Mouse (Mus musculus) kidney, adult 11 months (tissue): Measurements from ENCODE around the gene Cd276.
A peak's percentile ranks its signal among the peaks of the same experiment; 100 is the strongest.
"Not testable (repeated sequence)": the region's sequence is repeated elsewhere in the genome, so short reads cannot be mapped to it uniquely, and the experiment has no call there.

Source experiments
- DNase-seq: peaks from one replicate; pipeline ENCODE4 v3.0.0; 2022

Cd276 gene

DNA sequence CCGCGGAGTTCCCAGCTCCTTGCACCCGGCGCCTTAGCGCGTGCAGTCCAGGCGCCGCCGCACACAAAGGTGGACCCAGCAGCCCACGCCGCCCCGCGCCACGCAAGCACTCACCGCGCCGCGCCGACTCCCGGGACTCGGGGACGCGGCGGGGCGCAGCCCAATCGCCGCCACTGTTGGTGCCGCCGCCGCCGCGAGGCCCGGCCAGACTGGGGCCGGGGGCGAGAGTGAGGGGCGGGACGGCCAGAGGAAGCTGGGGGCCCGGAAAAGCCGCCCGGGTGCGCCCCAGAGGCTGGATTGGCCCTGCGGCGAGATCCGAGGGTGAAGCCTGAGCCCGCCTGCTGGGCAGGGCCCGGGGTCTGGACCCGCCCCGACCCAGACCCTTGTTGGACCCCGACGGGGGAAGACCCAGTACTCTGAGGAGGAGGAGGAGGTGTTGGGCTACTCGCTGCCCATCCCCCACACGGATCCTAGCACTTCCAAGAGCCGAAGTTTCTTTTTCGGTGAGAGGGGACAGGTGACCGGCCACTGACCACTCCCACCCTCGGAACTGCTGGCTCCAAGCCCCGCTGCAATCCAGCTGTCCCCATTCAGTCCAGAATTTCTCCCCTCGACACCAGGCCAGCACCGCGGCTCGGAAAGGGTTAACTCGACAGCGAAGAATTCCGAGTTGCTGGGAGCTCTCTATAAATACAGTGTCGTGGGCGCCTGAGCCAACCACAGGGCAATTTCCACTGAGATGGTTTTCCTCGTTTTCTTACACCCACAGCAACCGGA, at the start of gene Cd276:
TSS of gene Cd276 (minus strand) at position 530 of the 777 bp plus-strand sequence.
- no peak for DNase-seq

DNA sequence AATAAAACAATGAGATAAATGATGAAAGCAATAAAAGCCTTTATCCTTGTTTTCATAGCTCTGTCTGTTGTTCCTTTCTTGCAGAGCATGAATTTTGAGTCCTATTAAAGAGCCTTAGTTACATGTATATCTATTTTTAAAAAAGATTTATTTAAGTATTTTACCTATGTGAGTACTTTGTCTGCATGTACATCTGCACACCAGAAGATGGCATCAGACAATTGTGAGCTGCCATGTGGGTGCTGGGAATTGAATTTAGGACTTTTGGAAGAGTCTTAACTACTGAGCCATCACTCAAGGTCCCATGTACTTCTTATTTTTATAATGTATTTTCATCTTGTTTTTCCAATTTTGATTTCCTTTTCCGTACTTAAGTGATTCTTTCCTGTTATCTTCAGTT, 40.1 kb upstream of the Cd276 start:
- no peak for DNase-seq

DNA sequence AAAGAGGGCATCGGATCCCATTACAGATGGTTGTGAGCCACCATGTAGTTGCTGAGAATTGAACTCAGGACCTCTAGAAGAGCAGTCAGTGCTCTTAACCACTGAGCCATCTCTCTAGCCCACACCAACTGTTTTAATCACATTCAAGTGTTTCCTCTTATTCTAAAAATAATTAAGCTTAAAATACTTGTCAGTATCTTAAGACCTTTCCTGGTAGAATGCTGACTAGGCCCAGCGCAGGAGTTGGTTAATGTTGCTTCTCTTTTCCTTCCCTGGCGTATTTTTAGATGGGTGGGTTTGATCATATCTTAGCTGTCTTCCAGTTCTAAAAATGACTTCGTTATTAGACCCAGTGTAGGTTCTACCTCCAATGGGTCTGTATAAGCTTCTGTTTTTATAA, 33.4 kb upstream of the Cd276 start:
- no peak for DNase-seq

DNA sequence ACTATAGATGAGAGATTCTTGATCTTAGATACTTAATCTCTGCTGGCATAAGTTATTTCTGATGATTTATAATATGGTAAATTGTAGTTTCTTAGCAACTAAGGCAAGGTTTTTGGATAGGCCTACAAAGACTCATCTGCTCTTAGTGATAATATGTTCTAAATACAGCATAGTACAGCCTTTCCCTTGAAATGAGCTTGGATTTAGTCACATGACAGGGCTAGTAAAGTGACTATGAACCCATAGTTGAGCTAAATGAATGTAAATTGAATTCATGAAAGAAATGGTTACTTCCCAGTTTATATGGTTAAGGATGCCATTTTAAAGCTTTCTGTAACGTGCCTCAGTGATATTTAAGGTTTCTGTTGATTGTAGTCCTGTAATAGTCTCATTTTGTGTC, 29.1 kb upstream of the Cd276 start:
- DNase-seq, result no peak

DNA sequence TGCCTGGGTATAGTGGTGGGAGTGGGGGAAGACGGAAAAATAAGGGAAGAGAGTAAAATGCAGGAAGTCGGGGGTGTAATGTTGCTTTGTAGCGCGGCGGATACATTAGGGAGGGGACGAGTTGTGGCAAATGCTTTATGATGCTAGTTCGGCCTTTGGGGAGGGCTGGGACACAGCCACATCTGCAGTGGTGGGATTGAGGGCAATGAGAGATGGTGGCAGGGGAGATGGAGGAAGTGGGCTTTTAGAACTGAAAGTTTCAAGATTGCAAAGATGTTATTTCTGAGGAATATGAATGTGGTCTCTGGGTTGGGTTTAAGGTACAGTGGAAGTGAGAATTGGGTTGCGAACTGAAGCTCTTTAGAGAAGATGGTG, 28.0 kb upstream of the Cd276 start:
- DNase-seq, result no peak

DNA sequence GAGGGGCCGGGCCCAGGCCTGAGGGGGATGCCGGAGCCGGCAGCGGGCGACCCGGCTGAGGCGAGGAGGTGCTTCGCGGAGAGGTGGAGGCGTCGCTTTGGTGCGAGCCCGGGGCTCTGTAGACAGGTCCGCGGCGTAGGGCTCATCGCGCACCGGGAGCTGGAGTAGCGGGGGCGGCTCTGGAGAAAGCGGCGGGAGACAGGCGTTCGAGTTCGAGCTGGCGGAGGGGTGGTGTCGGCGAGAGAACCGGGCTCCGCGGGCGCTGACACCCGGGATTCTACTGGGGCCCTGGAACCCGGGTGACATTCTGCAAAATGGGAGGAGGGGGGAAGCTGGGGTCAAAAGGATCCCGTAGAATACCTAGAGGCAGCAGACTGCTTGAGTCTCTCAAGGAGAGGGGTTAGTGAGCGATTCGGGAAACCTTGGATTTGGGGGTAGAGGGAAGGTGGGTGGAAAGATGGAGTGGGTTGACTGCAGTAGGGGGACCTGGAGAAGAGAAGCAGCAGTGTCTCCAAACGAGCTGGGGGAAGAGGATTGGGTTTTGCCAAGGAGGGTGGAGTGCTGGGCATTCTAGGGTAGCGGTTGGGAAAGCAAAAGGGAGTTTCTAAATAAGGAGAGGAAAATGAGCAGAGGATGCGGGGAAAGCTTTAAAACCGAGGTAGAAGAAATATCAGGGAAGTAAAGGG, 27.5 kb upstream of the Cd276 start:
- no peak for DNase-seq

DNA sequence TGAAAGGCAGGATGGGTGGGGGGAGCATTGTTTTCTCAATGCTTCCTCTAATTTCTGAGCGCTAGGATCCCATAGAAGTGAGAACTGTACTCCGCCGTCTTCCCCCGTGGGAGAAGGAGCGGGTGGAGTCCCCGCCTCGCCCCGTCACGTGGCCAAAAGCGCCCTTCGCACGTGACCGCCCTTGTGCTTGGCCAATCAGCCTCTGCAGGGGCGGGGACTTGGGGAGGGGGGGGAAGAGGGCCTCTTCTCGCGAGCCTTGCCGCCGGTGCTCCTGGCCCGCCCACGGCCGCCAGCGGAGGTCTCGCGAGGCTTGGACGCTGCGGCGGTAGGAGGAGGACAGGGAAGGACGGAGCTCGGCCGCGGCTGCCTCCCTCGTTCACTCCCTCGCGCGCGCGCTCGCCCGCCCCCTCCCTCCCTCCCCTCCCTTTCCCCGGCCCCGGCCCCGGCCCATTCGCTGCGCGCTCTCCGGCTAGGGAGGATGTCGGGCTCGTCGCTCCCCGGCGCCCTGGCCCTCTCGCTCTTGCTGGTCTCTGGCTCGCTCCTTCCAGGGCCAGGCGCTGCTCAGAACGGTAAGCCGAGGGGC, 26.8 kb upstream of the Cd276 start, which contains the start of gene Nptn:
TSS of gene Nptn (plus strand) at position 283 of the 583 bp plus-strand sequence.
- peak; percentile 97 for DNase-seq

DNA sequence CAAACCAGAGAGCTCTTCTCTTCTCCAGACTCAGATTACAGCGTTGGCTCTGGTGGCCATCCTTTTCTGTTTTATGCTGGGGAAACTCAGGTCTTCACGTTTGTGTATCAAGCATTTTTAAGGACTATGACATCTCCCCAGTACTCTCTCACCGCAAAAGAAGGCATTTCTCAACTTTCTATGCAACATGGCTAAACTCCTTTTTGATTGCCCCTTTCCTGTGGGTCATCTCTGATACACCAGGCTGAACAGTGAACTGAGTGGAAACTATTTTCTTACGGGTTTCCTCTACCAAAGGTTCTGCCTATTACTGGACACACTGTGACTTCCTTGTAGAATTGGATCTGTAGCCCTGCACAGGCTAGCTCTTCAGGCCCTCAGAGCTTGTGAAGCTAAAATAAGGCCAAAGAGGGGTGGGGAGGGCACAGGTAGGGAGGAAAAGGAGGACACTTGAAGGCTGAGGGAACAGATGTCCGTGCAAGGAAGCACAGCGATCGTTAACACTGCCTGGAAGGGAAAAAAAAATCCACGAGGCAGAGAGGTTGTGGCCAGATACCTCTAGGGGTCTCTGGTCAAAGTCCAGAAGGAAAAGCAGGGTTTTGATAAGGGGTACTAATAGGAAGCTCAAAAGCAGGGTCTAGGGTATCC, 26.2 kb upstream of the Cd276 start:
- DNase-seq, result no peak

DNA sequence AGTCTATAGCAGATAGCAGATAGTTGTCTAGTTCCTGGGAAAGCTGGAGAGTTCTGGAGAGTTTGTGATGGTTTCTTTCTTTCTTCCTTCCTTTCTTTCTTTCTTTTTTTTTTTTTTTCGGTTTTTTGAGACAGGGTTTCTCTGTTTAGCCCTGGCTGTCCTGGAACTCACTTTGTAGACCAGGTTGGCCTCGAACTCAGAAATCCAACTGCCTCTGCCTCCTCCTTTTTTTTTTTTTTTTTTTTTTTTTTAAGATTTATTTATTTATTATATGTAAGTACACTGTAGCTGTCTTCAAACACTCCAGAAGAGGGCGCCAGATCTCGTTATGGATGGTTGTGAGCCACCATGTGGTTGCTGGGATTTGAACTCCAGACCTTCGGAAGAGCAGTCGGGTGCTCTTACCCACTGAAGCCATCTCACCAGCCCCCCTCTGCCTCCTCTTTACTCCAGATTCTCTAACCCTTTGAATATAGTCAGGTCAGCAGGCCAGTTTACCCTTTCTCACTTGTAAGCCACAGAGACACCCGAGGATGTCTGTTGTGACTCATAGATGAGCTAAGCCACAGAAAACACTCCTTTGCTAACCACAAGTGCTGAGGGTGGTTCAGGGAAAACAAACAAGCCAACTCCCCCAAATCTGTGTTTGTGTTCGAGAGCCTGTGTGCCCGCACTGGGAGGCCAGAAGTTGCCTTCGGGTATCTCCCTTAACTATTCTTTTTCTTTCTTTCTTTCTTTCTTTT, 25.4 kb upstream of the Cd276 start:
- DNase-seq, result not testable (repeated sequence)

DNA sequence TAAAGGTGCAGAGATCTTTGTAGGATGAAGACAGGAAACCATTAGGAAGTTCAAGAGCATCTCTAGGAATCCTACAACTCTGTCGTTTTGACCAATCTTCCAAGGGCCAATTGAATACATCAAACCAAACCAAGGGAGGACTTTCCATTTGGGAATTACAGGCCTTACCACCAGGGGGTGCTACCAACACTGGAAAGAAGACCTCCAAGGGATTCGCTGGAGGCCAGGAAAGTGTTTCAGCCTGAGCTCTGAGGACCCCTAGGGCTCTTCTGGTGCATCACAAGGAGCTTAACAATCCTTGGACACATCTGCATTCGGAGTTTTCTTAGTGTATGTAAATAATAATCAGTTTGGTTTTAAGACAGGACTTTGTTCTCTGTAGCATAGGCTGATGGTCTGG, 23.4 kb upstream of the Cd276 start:
- DNase-seq, result peak; percentile 79

DNA sequence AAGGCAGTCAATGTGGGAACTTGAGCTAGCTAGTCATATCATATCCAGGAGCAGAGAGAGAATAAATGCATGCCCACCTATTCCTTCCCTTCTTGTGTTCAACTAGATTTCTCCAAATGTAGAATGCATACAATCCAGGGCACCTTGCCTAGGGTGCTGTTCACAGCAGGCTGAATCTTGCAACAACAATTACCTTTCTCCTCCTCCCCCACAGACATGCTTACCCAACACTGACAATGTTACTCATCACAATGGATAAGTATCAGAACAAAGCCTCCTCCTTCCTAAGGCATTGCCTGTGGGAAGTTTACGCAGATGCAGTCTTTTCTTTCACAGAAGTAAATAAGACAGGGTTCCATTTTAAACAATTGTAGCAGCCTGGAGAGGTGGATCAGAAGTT, 15.8 kb upstream of the Cd276 start:
- no peak for DNase-seq

DNA sequence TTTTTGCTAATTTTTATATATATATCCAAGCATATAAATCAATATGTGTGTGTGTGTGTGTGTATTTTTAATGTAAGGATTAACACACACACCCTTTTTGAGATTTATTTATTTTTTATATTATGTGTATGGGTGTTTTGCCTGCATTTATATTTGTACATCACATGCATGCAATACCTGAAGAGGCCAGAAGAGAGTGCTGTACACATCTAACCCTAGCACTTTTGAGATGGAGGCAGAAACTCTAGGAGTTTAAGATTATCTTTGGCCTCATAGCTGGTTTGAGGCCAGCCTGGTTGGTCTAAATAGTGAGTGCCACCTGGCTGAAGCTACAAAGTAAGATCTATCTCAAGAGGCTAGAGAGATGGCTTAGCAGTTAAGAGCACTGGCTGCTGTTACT, 12.4 kb upstream of the Cd276 start:
- no peak for DNase-seq

DNA sequence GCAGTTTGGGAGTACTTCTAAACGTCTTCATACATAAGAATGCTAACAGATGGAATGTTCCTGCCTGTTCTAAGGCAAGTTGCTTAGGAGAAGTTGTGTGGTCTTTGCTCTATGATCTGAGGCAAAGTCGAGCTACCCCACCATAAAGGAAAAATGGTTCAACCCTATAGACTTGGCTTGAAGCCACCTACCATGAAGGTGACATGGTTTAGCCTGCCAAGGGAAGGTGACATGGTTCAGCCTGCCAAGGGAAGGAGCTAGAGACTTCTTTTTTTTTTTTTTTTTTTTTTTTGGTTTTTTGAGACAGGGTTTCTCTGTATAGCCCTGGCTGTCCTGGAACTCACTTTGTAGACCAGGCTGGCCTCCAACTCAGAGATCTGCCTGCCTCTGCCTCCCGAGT, 10.7 kb upstream of the Cd276 start:
- not testable (repeated sequence) for DNase-seq

DNA sequence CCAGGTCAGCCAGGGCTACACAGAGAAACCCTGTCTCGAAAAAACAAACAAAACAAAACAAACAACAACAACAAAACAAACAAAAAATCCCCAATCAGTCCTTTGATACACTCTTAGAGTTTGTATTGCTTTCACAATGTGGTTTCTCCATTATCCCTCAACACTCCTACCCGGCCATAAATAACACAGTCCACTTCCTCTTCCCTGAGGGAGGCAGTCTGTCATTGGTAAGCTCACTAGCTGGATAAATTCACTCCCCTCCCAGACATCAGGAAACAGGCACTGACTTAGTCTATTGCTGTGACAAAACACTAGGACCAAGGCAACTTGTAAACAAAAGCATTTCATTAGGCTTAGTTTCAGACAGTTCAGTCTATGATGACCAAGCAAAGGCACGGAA, 5.0 kb upstream of the Cd276 start:
- no peak for DNase-seq

DNA sequence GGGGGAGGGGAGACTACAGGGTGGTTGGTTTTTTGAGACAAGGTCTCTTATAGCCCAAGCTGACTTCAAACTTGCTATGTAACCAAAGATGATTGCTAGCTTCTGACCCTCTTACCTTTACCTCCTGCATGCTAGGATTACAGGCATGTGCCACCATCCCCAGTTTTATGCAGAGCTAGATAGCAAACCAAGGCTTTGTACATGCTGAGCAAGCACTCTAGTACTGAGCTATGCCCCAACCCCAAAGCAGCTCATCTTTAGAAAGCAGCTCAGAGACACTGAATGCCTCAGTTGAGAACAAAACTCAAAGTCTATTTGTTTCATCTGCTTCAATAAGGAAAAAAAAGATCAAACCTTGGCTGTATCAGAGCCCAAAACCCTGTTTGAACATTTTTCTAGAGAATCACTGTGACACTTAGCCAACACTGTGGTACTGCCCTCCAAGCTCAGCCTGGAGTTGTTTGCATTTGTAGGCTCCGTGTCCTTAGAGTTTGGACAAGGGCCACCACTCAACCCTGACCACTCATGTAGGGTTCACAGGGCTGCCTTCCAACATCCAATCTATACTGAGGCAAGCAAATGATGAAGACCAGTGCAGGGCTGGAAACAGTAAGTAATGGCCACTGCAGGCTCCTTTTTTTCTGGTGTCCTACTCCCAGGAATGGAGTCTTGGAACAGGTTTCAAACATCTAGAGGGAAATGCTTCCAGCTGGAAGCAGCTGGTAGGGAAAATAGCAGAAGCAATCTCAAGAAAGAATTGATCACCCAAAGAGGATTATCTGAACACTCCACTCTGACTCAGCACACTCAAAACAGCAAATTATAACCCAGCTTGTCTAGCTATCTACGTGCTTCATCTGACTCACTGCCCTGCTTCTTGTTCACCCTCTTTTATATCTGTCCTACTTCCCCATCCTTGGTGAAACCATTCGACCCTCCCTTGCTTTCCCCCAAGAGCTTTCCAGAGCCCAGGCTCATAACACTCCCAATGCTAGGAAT, 2.5 kb upstream of the Cd276 start:
- DNase-seq, result no peak

DNA sequence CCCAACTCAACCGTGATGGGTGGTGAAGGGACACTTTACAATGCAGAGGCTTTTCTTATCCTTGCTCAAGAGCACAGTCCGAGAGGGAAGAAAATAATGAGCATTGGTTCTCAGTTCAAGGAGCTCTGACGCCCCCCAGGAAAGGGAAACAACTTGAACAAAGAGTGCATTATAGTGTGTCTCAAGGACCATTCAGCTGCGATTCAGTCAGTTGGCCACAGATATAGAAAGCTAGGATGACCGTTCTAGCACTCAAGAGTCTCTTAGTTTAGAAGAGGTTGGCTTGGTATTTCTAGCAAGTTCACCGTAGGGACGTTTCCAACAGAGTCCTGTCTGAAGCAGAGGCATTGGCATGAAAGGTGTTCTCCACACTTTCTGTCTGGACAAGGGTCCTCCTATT, 1.4 kb upstream of the Cd276 start:
- no peak for DNase-seq

DNA sequence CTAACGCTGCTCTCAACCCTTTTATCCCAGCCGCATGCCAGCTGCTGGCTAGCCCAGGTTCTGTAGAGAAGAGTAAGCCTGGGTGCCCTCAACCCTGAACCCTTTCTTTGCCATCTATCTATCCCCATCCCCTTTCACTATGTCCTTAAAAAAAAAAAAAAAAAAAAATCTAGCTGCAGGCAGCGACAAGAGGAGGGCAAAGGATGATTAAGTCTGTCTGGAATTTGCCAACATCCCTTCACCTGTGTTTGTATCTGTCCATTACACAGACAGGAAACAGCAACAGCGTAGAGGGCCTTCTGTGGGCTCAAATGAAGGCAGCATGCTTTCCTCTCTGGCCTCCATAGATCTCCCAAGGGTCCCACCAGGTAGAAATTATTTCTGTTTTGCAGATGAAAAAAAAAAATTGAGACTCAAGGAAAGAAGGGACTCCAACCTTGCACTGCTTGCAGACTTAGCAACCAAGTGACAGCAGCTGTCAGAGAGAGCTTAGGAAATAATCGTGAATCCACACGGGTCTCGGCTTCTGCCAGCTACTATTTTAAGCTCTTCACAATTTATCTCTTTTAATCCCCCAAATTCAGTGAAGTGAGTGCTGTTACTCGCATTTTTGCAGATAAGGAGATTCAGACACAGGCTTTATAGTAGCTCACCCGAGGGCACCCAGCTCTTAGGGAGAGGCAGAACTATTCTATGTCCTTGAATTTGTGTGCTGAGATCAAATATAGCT, 613 bp upstream of the Cd276 start:
- no peak for DNase-seq

DNA sequence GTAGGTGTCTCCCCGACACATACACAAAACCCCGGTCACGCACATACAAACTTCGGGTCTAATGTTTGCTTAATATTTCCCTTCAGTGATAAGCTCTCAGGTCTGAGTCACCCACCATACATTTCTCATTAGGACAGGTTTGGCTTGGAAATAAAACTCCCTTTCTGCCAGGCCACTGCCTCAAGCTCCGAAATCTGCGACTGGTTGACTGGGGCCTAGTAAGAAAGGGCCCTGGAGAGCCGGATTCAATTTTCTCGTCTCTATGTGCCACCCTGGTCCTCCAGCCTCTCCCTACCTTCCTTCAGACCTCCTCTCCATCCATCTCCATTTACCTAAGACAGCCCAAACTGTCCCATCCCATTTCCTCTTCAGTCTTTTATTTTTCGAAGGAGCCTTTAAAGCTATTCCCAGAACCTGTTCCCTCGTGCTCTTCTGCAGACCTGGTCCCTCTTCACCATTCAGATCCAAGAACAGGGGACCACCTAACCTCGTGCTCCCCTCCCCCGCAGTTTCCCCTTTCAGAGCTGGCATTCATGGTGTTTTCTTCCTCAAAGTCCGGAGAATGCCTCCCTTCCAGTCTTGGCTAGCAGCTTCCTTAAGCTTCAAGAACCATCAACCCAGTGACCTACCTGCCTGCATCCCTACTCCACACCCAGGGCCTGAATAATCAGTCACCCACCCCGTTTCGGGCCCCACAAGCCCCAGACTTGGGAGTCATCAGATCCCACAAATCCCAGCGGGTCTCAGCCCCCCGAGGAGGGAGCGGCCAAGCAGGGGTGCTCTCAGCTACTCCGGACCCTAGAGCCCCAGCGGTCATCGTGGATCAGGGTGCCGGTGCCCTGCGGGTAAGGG, 955 bp downstream of the Cd276 start:
- no peak for DNase-seq

DNA sequence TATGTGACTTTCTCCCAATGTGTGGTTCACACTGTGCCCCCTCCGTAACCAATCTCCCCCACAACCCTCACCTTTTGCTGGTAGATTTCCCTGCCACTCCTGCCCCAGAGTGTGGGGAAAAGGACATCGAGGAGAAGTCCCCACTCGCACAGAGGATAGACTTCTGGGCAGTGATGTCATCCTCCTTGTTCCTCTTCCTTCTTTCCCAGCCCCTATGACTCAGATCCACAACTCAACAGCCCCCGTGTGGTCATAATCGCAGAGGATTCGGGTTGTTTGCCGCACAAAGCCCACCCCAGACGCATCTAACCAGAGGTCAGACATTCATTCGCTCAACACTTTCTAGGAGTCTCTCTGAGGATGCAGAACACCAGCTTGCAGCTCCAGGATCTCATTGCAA, 3.2 kb downstream of the Cd276 start:
- DNase-seq, result no peak

DNA sequence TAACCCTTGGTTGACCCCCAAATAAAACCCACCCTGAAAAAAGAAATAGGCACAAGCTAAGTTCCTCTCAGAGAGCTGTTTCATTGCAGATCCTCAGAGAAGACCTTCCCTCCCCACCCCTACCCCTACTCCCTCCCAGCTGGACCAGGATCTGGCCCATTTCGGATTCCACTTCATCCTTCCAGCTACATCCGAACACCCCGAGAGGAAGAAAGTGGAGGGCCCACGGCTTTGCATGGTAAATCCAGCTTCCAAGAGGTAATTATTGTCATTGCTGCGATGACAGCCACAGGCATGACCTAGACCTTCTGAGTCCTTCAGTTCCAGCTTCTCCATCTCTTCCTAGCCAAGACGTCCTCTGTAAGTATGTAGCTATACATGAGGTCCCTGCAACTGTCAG, 4.3 kb downstream of the Cd276 start:
- no peak for DNase-seq
